Mouse (Mus musculus) liver, adult (tissue): Measurements from ENCODE around the gene Chdh.

Source experiments
- GATA4 ChIP-seq: IDR thresholded peaks from 2 replicates; pipeline ENCODE4 v1.6.1; 2014; ENCODE audit warnings: mild to moderate bottlenecking, low read length; ENCODE audit not compliant: insufficient replicate concordance

Gene Chdh

DNA sequence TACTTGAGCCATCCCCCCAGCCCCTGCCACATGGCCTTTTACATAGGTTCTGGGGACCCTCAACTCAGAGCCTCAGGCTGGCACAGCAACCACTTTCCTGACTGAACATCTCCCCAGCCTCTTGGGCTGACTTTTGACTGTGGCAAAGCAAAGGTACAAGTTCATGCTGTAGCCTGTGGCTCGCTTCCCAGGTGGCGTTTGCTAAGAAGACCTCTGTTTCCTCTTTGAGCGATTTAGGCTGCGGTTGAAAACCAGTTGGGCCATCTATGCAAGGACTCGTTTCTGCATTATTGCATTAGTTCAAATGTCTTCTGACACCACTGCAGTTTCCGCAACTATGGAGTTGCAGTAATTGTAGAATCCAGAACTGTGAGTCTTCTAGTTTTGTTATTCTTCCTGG, 13.6 kb downstream of the Chdh start:
- no peak for TF ChIP-seq GATA4

DNA sequence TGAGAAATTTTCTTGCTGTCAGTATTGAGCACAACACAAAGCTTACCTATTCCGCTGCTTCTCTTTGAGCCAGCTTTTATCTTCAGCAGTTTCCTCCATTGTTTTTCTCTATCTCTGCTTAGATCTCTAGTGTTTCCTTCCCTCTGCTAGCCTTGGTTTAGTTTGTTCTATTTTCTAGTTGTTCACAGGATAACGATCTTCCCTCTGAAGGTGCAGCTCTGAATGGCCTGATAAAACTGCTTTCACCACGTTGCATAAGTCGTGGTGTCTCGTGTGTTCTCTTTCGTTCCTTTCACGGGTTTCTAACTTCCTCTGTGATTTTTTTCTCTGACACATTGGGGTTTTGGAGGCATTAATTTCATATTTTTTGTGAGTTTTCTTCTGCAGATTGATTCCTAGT, 15.6 kb downstream of the Chdh start:
- TF ChIP-seq GATA4, result no peak; the same call in 1 of the 2 replicates

DNA sequence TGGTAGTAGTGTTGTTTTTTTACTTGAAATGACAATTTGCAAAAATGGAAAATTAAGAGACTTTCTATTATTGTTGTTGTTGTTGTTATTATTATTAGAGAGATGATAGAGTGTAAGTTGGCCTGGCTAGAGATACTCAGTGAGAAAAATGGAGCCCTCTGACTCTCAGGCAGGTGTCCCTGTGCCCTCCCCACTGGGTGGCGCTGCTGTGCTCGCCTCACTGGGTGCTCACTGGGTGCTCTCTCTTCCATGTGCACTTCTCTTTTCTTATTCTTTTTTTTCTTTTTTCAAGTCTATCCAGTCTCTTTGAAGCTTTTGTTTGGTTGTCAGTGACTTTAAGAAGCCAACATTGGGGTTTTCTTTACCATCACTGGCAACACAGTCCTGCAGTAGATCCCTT, 18.6 kb downstream of the Chdh start:
- TF ChIP-seq GATA4, result no peak

DNA sequence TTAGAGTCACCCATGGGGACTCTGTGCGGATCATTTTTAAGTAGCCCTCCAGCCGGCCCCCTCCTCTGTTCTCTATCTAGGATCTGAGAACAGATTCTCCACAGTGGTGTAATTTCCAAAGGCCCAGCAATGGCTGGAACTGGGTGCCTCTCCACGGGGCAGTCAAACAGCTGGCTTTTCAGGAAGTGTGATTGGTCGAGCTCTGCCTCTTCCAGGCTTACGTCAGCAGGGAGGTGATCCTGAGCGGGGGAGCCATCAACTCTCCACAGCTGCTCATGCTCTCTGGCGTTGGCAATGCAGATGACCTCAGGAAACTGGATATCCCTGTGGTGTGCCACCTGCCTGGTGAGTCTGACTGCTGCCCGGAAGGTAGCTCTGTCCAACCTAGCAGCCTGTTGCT, 24.6 kb downstream of the Chdh start:
- TF ChIP-seq GATA4, result no peak

DNA sequence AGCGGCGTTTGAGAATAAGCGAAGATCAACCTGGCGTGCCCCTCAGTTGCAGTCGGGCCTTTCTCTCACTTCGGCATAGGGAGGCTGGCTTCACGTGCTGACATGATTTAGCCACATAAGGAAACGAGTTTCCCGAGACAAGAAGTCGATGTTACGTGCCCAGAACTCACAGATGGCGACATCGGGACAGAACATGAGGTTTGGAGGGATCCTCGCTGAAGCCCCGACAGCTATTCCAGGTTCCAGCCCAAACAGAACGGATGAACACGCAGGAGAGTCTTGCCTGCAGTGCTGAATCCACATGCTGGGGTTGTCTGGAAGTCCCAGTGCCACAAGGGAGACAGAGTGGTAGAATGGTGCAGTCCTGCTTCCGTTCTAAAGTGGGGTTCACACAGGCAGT, 29.6 kb downstream of the Chdh start:
- no peak for TF ChIP-seq GATA4

DNA sequence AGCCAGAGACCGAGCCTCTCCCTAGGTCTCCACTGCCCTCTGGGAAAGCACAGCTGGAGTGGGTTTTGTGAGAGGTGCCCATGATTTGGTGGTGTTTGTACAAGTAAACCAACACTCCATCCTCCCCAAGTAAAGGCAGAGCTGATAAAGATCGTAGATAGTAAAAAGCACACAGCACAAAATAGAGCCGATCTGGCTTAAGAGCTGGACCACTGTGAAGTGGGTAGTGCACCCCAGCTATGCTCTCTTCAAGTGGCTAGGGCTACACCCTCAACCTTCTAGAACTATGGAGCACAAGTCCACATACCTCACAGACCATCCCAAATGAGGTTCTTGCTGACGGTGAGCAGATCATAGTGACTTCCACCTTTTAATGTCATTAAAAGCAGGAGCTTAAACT, 30.6 kb downstream of the Chdh start:
- no peak for TF ChIP-seq GATA4

DNA sequence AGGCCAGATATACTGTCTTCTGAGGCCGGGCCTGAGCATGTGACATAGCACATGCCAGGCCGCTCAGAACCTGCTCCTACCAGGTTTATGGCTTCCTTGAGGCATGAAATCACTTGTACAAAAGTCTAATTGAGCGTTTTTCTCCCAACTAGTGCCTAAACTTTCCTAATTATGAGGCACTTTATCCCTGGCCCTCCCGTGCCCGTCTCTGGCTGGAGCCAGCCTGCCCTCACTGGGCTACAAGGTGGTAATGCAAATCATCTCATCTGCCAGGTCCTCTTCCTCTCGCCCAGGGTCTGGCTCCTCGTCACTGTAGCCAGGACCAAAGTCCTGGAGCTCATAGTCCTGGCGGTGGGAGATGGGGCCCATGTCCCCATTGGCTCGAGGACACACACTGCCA, 33.0 kb downstream of the Chdh start:
- no peak for TF ChIP-seq GATA4

DNA sequence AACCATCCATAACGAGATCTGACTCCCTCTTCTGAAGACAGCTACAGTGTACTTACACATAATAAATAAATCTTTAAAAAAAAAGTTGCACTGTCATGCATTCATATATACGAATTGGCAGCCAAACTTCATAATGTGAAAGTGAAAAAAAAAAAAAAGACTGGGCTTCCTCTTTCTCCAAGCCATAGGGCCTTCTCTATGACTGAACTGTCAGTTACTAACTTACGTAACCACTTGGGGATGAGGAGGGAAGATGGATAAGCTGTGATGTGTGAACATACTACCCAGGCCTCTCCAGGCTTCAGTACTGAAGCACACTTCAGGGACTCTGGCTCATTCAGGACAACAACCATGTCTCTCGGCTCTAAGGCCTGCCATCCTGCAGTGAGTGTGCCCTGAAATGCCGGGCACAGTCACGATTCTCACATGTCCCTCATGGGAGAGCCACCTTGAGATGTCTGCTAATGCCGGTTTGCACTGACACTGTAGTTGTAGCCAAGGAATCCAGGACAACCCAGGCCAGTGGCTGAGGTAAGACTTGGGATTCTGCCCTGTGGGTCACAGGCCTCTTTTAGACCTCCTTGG, 34.6 kb downstream of the Chdh start:
- no peak for TF ChIP-seq GATA4

DNA sequence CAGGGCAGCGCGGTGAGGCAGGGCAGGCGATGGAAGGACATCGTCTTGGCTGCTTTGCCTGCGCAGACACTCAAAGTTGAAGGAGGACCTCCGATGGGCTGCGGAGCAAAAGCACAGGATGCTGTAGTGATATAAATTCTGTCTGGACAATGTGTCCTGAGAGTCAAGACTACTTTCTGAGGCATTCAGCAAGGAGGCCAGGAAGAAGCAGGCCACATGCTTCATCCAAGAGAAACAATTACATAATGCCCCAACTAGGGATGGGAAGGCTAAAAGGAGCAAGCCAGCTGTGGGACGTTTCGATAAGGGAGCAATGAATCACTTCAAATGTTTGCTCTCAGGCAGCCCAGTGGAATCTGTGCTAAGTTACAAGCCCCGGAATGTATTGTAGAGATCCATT, 36.4 kb downstream of the Chdh start:
- no peak for TF ChIP-seq GATA4

DNA sequence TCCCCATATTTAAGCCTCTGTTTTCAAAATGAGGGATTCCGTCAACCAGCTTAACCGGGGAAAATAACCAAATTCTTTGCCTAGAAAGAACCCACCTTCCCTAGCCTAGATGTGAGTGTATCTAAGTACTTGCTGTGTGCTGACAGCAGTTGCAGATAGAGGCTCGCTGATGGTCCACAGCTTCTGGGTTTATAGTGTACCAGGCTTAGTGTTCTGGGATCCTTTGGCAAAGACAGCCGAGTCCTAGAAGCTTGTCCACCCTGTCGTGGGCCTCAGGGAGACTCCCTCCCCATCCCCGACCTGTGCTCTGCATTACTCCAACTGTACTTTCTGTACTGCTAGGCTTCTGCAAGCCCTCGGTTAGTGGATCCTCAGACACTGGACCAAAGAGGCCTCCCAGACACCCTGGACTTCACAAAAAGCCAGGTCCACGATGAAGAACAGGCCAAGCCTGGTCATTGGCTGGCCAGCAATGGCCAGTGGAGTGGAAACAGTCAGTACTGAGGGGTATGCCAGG, 36.9 kb downstream of the Chdh start:
- TF ChIP-seq GATA4, result no peak

DNA sequence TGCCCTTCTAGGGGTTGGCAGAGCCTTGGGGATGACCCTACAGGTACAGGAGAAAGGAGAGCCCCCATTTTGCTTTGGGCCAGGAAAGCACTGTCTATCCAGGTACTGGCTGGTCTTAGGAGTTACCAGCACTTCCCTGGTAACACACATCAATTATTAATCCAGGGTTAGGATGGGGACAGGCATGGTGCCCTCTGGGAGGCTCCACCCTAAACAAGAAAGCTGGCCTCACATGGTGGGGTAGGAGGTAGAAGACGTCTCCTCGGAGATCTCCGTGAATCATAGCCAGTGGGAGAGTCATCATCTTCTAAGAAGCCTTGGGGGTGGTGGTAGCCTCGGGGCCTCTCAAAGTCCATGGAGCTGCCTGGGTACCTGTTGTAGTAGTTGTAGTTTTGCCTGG, 38.2 kb downstream of the Chdh start:
- TF ChIP-seq GATA4, result no peak

DNA sequence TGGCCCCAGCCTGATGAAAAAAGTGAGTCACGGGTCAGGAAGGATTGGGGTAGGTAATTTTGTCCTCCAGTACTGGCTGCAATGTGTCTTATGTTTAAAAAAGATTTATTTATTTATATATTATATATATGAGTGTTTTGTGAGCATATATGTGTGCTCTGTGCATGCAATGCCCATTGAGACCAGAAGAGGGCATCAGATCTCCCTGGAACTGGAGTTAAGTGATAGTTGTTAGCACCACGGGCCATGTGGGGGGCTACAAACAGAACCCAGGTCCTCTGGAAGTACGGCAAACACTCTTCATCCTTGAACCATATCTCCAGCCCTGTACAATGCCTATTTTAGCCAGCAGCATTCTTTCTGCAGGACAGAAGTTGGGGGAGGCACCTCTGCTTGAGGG, 39.2 kb downstream of the Chdh start:
- TF ChIP-seq GATA4, result no peak

DNA sequence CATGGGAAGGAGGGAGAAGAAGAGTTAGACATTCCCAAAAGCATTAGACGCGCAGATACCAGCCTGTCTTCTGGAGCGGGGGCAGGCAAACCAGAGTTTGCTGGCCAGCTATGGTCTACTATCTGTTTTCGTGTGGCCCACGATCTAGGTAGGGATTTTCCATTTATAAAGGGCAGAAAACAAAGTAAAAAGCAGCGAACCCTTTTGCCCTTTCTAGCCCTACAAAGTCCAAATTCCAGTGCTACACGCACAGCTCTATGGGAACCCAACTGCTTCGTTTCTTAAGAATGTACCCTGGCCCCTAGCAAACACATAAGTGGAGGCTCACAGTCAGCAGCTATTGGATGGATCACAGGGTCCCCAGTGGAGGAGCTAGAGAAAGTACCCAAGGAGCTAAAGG, 41.5 kb downstream of the Chdh start:
- TF ChIP-seq GATA4, result no peak

DNA sequence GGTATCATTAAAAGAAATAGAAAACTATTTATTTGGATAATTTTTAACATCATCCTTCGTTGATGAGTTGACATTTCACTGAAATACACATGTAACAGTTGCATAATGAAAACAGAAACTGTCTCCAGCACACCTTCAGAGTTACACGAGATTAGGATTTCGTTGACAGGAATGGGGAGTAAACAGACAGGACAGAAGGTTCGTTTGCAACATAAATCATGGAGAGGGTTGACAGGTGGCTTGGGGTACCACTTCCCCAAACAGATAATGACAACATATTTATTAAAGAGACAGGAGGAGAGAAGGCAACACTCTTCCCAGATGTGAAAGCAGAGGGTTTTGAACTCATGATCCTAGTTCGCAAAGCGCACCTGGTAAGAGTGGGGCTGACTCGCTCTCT, 46.1 kb downstream of the Chdh start:
- TF ChIP-seq GATA4, result no peak

DNA sequence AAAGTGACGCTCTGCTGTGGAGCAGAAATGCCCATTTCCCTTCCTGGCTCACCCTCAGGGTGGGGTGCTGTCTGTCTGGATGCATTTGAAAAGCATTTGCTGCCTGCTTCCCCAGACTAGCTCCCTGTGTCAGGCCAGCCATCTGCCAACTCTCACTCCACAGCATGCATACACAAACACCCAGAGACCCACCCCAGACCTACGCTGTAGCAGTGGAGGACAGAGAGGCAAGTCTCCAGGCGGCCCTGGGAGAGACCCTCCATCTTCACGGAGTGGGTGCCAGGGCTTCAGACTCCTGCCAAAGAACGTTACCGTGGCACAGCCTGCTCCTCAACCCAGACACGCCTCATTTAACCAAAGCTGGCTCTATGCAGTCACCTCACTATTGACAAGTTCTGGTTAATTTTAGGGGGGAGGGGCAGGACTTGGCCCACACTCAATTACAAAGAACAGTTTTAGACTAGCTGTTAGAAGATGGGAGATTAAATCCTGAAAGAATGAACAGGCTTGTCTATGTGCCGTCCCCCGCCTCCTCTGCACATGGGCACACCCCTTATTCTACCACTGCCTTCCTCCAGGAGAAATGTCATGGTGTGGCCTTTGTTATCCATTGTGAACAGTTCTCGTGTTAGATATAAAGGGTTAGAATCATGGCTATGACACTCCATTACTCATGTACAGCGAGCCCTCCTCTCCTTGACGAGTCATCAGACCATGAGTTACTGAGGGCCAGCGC, 47.4 kb downstream of the Chdh start:
- no peak for TF ChIP-seq GATA4

DNA sequence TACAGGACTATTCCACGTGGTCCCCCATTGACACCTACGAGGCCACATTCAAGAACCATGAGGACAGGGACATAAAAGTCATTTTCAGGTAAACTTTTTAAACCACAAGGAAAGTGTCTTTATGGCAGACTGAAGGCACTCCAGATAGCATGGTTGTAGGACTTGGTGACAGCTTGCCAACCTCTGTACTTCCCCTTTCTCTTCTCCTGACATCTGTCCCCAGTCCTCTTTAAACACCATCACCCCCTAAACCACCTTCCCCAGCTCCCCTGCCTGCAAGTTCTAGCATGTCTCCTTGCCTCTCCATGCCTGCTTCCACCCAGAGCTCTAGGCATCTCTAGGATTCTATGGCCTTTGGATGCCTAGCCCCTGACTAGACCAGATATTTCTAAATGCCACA, 56.0 kb downstream of the Chdh start:
- no peak for TF ChIP-seq GATA4

DNA sequence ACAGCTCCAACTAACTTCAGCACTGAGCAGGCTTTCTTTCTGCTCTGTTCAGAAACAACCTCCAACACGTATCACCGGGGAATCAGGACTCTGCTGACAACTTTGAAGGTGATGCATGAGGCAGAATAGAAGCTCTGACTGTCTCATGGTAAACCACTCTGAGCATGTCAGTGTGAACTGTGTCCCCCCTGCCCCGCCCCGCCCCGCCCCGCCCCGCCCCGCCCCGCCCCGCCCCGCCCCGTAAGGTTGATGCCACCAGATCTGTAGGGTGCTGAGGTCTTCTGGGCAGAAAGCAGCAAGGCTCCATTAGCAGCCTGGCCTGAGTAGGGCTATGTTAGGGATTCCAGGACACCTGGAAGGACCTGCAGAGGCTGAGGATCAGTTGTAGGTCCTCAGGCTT, 57.9 kb downstream of the Chdh start:
- no peak for TF ChIP-seq GATA4
